Mouse (Mus musculus): ENCODE data around the gene Tbc1d20. TPM values are rescaled to one million over a fixed set of nuclear protein-coding genes. Genes with fewer than 3 reads are reported as not detected.

Tbc1d20 gene
- total and polyA plus RNA-seq, 3 experiments, result 39.0 to 46.5 (median 43.1) TPM

DNA sequence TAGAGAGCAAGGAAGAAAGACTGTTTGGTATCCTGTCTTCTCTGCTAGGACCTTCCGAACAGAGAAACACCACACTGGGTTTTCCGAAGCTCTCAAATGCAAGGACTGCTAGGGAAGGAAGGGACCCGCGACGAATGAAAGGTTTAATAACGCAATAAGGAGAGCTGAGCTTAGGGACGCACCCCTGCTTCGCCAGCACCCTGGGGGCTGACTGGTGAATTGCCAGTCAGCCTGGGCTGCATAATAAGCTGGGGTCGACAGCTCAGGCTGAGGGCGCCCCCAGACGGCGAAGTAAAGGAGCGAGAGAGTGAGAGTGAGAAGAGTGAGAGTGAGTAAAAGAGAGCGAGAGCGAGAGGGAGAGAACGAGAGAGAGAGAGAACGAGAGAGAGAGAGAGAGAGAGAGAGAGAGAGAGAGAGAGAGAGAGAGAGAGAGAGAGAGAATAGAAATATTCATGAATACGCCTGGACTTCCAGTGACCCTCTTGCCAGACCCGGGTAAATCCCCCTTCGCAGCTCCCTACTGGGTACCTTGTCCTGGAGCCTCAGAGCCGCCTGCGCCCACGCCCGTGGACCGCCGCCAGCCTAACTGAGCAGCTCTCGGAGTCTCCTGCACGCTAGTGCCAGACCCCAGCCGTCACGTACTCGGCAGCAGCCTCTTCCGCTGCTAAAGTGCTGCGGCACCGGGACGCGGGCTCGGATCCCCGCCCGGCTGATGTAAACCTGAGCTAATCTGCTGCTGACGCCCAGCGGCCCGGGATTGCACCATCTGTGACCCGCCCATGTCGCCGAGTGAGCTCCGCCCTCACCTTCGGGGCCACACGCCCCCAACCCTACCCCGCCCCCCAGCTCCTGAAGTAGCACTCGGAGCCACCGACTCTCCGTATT, 49.9 kb downstream of the Tbc1d20 start, which contains the start of gene Trib3:
Trib3 (minus strand) TSS at position 704 of the 885 bp plus-strand sequence.
- intact Hi-C loops (cut with DNase I), result loop anchor here (1.0 kb wide), 1 partner anchor 17 kb away; no protein-coding TSS in a partner anchor

DNA sequence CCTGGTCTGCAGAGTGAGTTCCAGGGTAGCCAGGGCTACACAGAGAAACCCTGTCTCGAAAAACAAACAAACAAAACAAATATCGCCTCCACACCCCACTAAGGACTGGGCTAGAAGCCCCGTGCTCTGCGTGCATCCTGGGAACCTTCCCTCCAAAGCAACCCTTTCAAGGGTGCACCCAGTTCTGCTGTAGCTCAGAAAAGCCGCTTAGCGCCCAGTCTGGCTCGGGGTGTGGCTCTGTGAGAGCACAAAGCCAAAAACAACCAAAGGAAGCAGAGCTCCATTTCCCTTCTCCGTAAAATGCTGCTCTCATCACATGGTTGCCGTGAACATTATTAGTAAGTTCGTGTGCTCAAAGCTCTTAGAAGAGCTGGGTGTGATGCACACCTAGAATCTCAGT, 50.7 kb downstream of the Tbc1d20 start:
- intact Hi-C loops (cut with DNase I), result loop anchor here (1.0 kb wide), 1 partner anchor 16 kb away; no protein-coding TSS in a partner anchor
- peak; percentile 60 for TF ChIP-seq POLR2A (IDR thresholded peaks at IDR 0.05; ENCODE audit: insufficient read depth, low read depth, low read length)
- no peak for TF ChIP-seq CTCF (IDR thresholded peaks at IDR 0.05)
- 0 out of 2 replicates have a peak, but pooled peaks have one; percentile 22 for TF ChIP-seq EP300 (IDR thresholded peaks at IDR 0.05; ENCODE audit: insufficient read depth, low read depth, low read length)
- H3K9ac ChIP-seq (ENCODE audit: low read depth, low read length), result peak overlapping the region; percentile 91
- 5% methylated on average over 10 of the region's 10 CpGs for WGBS
- peak overlapping the region; percentile 90 for H3K27ac ChIP-seq
- no peaks in the 10 kb centered on the region for H3K79me2 ChIP-seq (replicated peaks; ENCODE audit: control insufficient read depth, insufficient read depth, low read length)
- peak overlapping the region; percentile 80 for H3K4me3 ChIP-seq
- H3K36me3 ChIP-seq (ENCODE audit: control insufficient read depth, insufficient read depth, low read length), result no peaks in the 10 kb centered on the region
- peaks cover 2% of the 10 kb centered on the region; the same call in 1 of the 2 replicates for H3K4me1 ChIP-seq (ENCODE audit: control insufficient read depth, insufficient read depth, low read length)
- peak; percentile 53 to 57 for DNase-seq
- no peaks in the 10 kb centered on the region for H3K27me3 ChIP-seq (ENCODE audit: control insufficient read depth, insufficient read depth, low read length)

More for the DNA sequence above, 49.9 kb downstream of the Tbc1d20 start, which contains the start of gene Trib3:
- 1% methylated on average over 52 of the region's 52 CpGs for WGBS
- peak; percentile 85 to 88 for DNase-seq
- Histone ChIP-seq H3K4me1 (ENCODE audit: control insufficient read depth, insufficient read depth, low read length) (peaks cover 2% of the 10 kb centered on the region; the same call in 1 of the 2 replicates), H3K27me3 (ENCODE audit: control insufficient read depth, insufficient read depth, low read length) (no peaks in the 10 kb centered on the region), H3K27ac (peak within 1 kb of the TSS; percentile 90), H3K36me3 (ENCODE audit: control insufficient read depth, insufficient read depth, low read length) (no peaks in the 10 kb centered on the region), H3K4me3 (peak within 1 kb of the TSS; percentile 80), H3K79me2 (replicated peaks; ENCODE audit: control insufficient read depth, insufficient read depth, low read length) (no peaks in the 10 kb centered on the region), H3K9ac (ENCODE audit: low read depth, low read length) (peak within 1 kb of the TSS; percentile 91)
- peak; percentile 55 for TF ChIP-seq POLR2A (IDR thresholded peaks at IDR 0.05; ENCODE audit: insufficient read depth, low read depth, low read length)
- TF ChIP-seq EP300 (IDR thresholded peaks at IDR 0.05; ENCODE audit: insufficient read depth, low read depth, low read length), result no peak
- peak; percentile 75 for TF ChIP-seq CTCF (IDR thresholded peaks at IDR 0.05)

DNA sequence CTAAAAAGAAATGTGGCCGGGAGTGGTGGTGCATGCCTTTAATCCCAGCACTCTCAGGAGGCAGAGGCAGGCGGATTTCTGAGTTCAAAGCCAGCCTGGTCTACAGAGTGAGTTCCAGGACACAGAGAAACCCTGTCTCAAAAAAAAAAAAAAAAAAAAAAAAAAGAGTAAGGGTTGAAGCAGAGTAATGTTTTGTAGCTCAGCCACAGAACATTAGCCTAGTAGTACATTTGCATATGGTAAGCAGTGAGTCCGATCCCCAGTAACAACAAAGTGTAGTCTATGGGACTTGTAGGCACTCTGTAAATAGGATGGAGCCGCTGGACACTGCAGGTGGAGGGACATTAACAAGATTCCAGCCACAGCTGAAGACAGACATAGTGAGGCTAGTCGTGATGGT, 51.3 kb downstream of the Tbc1d20 start:
- WGBS, result 73% methylated on average over 5 of the region's 5 CpGs
- H3K4me3 ChIP-seq, result no peak overlapping the region
- peaks cover 2% of the 10 kb centered on the region for H3K4me1 ChIP-seq (ENCODE audit: control insufficient read depth, insufficient read depth, low read length)
- H3K79me2 ChIP-seq (replicated peaks; ENCODE audit: control insufficient read depth, insufficient read depth, low read length), result no peaks in the 10 kb centered on the region
- intact Hi-C loops (cut with DNase I), result loop anchor here (1.0 kb wide), 1 partner anchor 15 kb away; no protein-coding TSS in a partner anchor
- no peak for TF ChIP-seq EP300 (IDR thresholded peaks at IDR 0.05; ENCODE audit: insufficient read depth, low read depth, low read length)
- no peak for TF ChIP-seq POLR2A (IDR thresholded peaks at IDR 0.05; ENCODE audit: insufficient read depth, low read depth, low read length)
- TF ChIP-seq CTCF (IDR thresholded peaks at IDR 0.05), result no peak
- no peak overlapping the region for H3K9ac ChIP-seq (ENCODE audit: low read depth, low read length)
- no peaks in the 10 kb centered on the region for H3K27me3 ChIP-seq (ENCODE audit: control insufficient read depth, insufficient read depth, low read length)
- H3K36me3 ChIP-seq (ENCODE audit: control insufficient read depth, insufficient read depth, low read length), result no peaks in the 10 kb centered on the region
- DNase-seq, result no peak
- peak overlapping the region; percentile 90 for H3K27ac ChIP-seq

DNA sequence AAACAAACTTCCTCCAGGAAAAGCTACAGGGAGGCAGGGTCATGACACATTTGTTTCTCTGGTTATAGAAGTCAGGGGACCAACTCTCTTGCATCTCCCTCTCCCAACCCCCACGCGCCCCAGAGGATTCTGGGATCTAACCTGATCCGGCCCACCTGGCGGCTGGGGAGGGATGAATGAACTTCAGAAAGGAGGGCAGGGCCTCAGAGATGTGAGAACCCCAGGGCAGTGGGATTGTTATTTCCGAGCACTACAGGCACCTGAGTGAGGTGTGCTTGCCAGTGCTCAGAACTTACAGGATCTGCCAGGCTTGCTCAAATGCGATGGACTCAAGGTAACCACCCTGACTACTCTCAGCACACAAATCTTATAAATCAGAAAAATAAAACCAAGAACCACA, 51.8 kb downstream of the Tbc1d20 start:
- Histone ChIP-seq H3K27ac (no peak overlapping the region), H3K9ac (ENCODE audit: low read depth, low read length) (no peak overlapping the region), H3K4me3 (no peak overlapping the region), H3K4me1 (ENCODE audit: control insufficient read depth, insufficient read depth, low read length) (peaks cover 4% of the 10 kb centered on the region), H3K79me2 (replicated peaks; ENCODE audit: control insufficient read depth, insufficient read depth, low read length) (no peaks in the 10 kb centered on the region), H3K36me3 (ENCODE audit: control insufficient read depth, insufficient read depth, low read length) (no peaks in the 10 kb centered on the region), H3K27me3 (ENCODE audit: control insufficient read depth, insufficient read depth, low read length) (no peaks in the 10 kb centered on the region)
- no peak for TF ChIP-seq CTCF (IDR thresholded peaks at IDR 0.05)
- no peak for TF ChIP-seq POLR2A (IDR thresholded peaks at IDR 0.05; ENCODE audit: insufficient read depth, low read depth, low read length)
- no peak for TF ChIP-seq EP300 (IDR thresholded peaks at IDR 0.05; ENCODE audit: insufficient read depth, low read depth, low read length)
- intact Hi-C loops (cut with DNase I), result no loop called here
- no peak for DNase-seq
- WGBS, result 96% methylated on average over 6 of the region's 6 CpGs

- H3K4me3 ChIP-seq, result no peak overlapping the region
- H3K36me3 ChIP-seq (ENCODE audit: control insufficient read depth, insufficient read depth, low read length), result no peaks in the 10 kb centered on the region
- no peaks in the 10 kb centered on the region for H3K79me2 ChIP-seq (replicated peaks; ENCODE audit: control insufficient read depth, insufficient read depth, low read length)
- intact Hi-C loops (cut with DNase I), result no loop called here
- peaks cover 4% of the 10 kb centered on the region for H3K4me1 ChIP-seq (ENCODE audit: control insufficient read depth, insufficient read depth, low read length)
- no peaks in the 10 kb centered on the region for H3K27me3 ChIP-seq (ENCODE audit: control insufficient read depth, insufficient read depth, low read length)
- TF ChIP-seq EP300 (IDR thresholded peaks at IDR 0.05; ENCODE audit: insufficient read depth, low read depth, low read length) (no peak), CTCF (IDR thresholded peaks at IDR 0.05) (no peak), POLR2A (IDR thresholded peaks at IDR 0.05; ENCODE audit: insufficient read depth, low read depth, low read length) (no peak)
- H3K27ac ChIP-seq, result no peak overlapping the region
- WGBS, result 32% methylated on average over 9 of the region's 9 CpGs
- no peak for DNase-seq
- no peak overlapping the region for H3K9ac ChIP-seq (ENCODE audit: low read depth, low read length)
Observed at GRCm38 (mm10) chr2:152346776-152347465, 53.3 kb downstream of the Tbc1d20 start.

Measured in heart, adult 2 months (tissue).